Mouse (Mus musculus) midbrain, embryonic 11.5 days (tissue): ENCODE data around the gene Wdr4. TPM values are rescaled to one million over a fixed set of nuclear protein-coding genes. Genes with fewer than 3 reads are reported as not detected.

ENCODE experiments used
- ATAC-seq: fragments of 200-750 bp; cut with Nextera tagmentation; 2 replicates; pipeline ENCODE4 v1.8.0; 2017; ENCODE audit warnings: moderate TSS enrichment, moderate library complexity; ENCODE audit not compliant: low FRiP score
- DNase-seq: peaks from one replicate; pipeline ENCODE4 v3.0.0; 2015; ENCODE audit warnings: low spot score; ENCODE audit errors: missing footprints
- H3K27ac ChIP-seq: fragments of 300-500 bp; sonication (generic); 2 replicates; pipeline ENCODE4 v1.5.1; 2014; ENCODE audit warnings: low read depth, low read length
- H3K27me3 ChIP-seq: fragments of 300-500 bp; sonication (generic); 2 replicates; pipeline ENCODE4 v1.6.1; 2014; ENCODE audit warnings: mild to moderate bottlenecking, low read length, moderate library complexity, mixed read lengths; ENCODE audit not compliant: control insufficient read depth, insufficient read depth
- H3K36me3 ChIP-seq: fragments of 300-500 bp; sonication (generic); 2 replicates; pipeline ENCODE4 v1.6.1; 2014; ENCODE audit warnings: mild to moderate bottlenecking, low read length, moderate library complexity, mixed read lengths; ENCODE audit not compliant: control insufficient read depth, insufficient read depth
- H3K4me1 ChIP-seq: fragments of 300-500 bp; sonication (generic); 2 replicates; pipeline ENCODE4 v1.6.1; 2014; ENCODE audit warnings: low read length; ENCODE audit not compliant: control insufficient read depth, insufficient read depth
- H3K4me2 ChIP-seq: fragments of 300-500 bp; sonication (generic); 2 replicates; pipeline ENCODE4 v1.6.1; 2014; ENCODE audit warnings: mild to moderate bottlenecking, moderate library complexity
- H3K4me3 ChIP-seq: fragments of 300-500 bp; sonication (generic); 2 replicates; pipeline ENCODE4 v1.5.1; 2014; ENCODE audit warnings: low read depth, low read length
- H3K9ac ChIP-seq: fragments of 300-500 bp; sonication (generic); 2 replicates; pipeline ENCODE4 v1.6.1; 2014; ENCODE audit warnings: low read length
- H3K9me3 ChIP-seq: fragments of 300-500 bp; sonication (generic); 2 replicates; pipeline ENCODE4 v1.6.1; 2016; ENCODE audit warnings: low read length; ENCODE audit not compliant: control insufficient read depth
- WGBS: fragments of 180-500 bp; shearing (Covaris S2); extraction: QIAGEN DNeasy Blood & Tissue Kit; methylation state at CpG from one replicate; pipeline ENCODE4 v1.1.7; 2014; 5-methylcytosine and 5-hydroxymethylcytosine counted together
- polyA plus RNA-seq: library from polyadenylated mRNA; unstranded; fragments of >200 nt; fragmentation: Nextera tagmentation; extraction: Ambion mirVana; gene quantifications from 2 replicates; pipeline ENCODE4 v1.2.1, GENCODE M21; 2014

Wdr4 gene
- polyA plus RNA-seq, 1 experiment from 2014 or later, result 39.4 TPM

- Histone ChIP-seq H3K4me1 (peaks cover 9% of the 10 kb centered on the region), H3K9me3 (no peaks in the 10 kb centered on the region), H3K4me2 (no peak overlapping the region), H3K4me3 (no peak overlapping the region), H3K27me3 (no peaks in the 10 kb centered on the region), H3K36me3 (no peaks in the 10 kb centered on the region), H3K9ac (no peak overlapping the region), H3K27ac (no peak overlapping the region)
- WGBS, result 85% methylated on average over 6 of the region's 6 CpGs
- ATAC-seq, result no peak
- no peak for DNase-seq
Observed at GRCm38 (mm10) chr17:31521948-31522347, 2.2 kb upstream of the Wdr4 start.

GRCm38 (mm10) chr17:31520895-31521294 lies 1.1 kb upstream of the Wdr4 start:
- Histone ChIP-seq H3K27ac (no peak overlapping the region), H3K36me3 (no peaks in the 10 kb centered on the region), H3K4me3 (peak overlapping the region; percentile 75), H3K9ac (no peak overlapping the region), H3K4me2 (peak overlapping the region; percentile 87), H3K27me3 (no peaks in the 10 kb centered on the region), H3K9me3 (no peaks in the 10 kb centered on the region), H3K4me1 (peaks cover 9% of the 10 kb centered on the region)
- DNase-seq, result no peak
- WGBS, result 19% methylated on average over 3 of the region's 3 CpGs
- ATAC-seq, result no peak

- no peak overlapping the region for H3K9ac ChIP-seq
- H3K27ac ChIP-seq, result no peak overlapping the region
- WGBS, result 4% methylated on average over 7 of the region's 7 CpGs
- ATAC-seq, result peak; percentile 67
- DNase-seq, result no peak
- no peaks in the 10 kb centered on the region for H3K27me3 ChIP-seq
- peaks cover 9% of the 10 kb centered on the region for H3K4me1 ChIP-seq
- peak overlapping the region; percentile 87 for H3K4me2 ChIP-seq
- H3K4me3 ChIP-seq, result peak overlapping the region; percentile 75
- H3K9me3 ChIP-seq, result no peaks in the 10 kb centered on the region
- no peaks in the 10 kb centered on the region for H3K36me3 ChIP-seq
Observed at GRCm38 (mm10) chr17:31519344-31519945, 335 bp downstream of the Wdr4 start.

- no peaks in the 10 kb centered on the region for H3K36me3 ChIP-seq
- DNase-seq (peak; percentile 79), ATAC-seq (no peak)
- 0 out of 2 replicates have a peak, but pooled peaks cover 5% of the 10 kb centered on the region for H3K4me1 ChIP-seq
- no peak overlapping the region for H3K9ac ChIP-seq
- no peaks in the 10 kb centered on the region for H3K9me3 ChIP-seq
- H3K4me2 ChIP-seq, result no peak overlapping the region
- H3K4me3 ChIP-seq, result no peak overlapping the region
- H3K27ac ChIP-seq, result no peak overlapping the region
- no peaks in the 10 kb centered on the region for H3K27me3 ChIP-seq
- 79% methylated on average over 1 of the region's 1 CpGs for WGBS
Observed at GRCm38 (mm10) chr17:31514696-31515095, 5.1 kb downstream of the Wdr4 start.

- Histone ChIP-seq H3K27me3 (no peaks in the 10 kb centered on the region), H3K4me2 (peak overlapping the region; percentile 54), H3K36me3 (peaks cover 3% of the 10 kb centered on the region; the same call in 1 of the 2 replicates), H3K27ac (no peak overlapping the region), H3K9me3 (no peaks in the 10 kb centered on the region), H3K9ac (peak overlapping the region; percentile 73), H3K4me1 (0 out of 2 replicates have a peak, but pooled peaks cover 3% of the 10 kb centered on the region), H3K4me3 (peak overlapping the region; percentile 75)
- peak; percentile 8; the same call in 1 of the 2 replicates for ATAC-seq
- WGBS, result 23% methylated on average over 6 of the region's 6 CpGs
- DNase-seq, result no peak
Observed at GRCm38 (mm10) chr17:31512593-31512992, 7.2 kb downstream of the Wdr4 start.

- ATAC-seq (peak; percentile 97), DNase-seq (peak; percentile 99)
- H3K36me3 ChIP-seq, result peaks cover 3% of the 10 kb centered on the region; the same call in 1 of the 2 replicates
- peak overlapping the region; percentile 49; the same call in 1 of the 2 replicates for H3K27ac ChIP-seq
- no peaks in the 10 kb centered on the region for H3K27me3 ChIP-seq
- peak overlapping the region; percentile 75 for H3K4me3 ChIP-seq
- H3K9me3 ChIP-seq, result no peaks in the 10 kb centered on the region
- under 1% methylated on average over 51 of the region's 56 CpGs for WGBS
- H3K9ac ChIP-seq, result peak overlapping the region; percentile 73
- H3K4me1 ChIP-seq, result 0 out of 2 replicates have a peak, but pooled peaks cover 3% of the 10 kb centered on the region
- peak overlapping the region; percentile 54 for H3K4me2 ChIP-seq
Observed at GRCm38 (mm10) chr17:31511792-31512495, 7.8 kb downstream of the Wdr4 start.

GRCm38 (mm10) chr17:31510944-31511343 lies 8.8 kb downstream of the Wdr4 start:
- no peak overlapping the region for H3K9ac ChIP-seq
- ATAC-seq (no peak), DNase-seq (no peak)
- H3K4me1 ChIP-seq, result 0 out of 2 replicates have a peak, but pooled peaks cover 3% of the 10 kb centered on the region
- peaks cover 3% of the 10 kb centered on the region; the same call in 1 of the 2 replicates for H3K36me3 ChIP-seq
- whole genome bisulfite sequencing, result 92% methylated on average over 6 of the region's 6 CpGs
- H3K27me3 ChIP-seq, result no peaks in the 10 kb centered on the region
- H3K9me3 ChIP-seq, result no peaks in the 10 kb centered on the region
- H3K4me2 ChIP-seq, result peak overlapping the region; percentile 54
- no peak overlapping the region for H3K27ac ChIP-seq
- peak overlapping the region; percentile 75; the same call in 1 of the 2 replicates for H3K4me3 ChIP-seq

GRCm38 (mm10) chr17:31506282-31506681 lies 13.5 kb downstream of the Wdr4 start:
- Histone ChIP-seq H3K27ac (no peak overlapping the region), H3K27me3 (no peaks in the 10 kb centered on the region), H3K9ac (no peak overlapping the region), H3K4me1 (no peaks in the 10 kb centered on the region), H3K4me3 (no peak overlapping the region), H3K9me3 (no peaks in the 10 kb centered on the region), H3K4me2 (no peak overlapping the region), H3K36me3 (peaks cover 8% of the 10 kb centered on the region; the same call in 1 of the 2 replicates)
- 90% methylated on average over 7 of the region's 7 CpGs for WGBS
- ATAC-seq (no peak), DNase-seq (peak; percentile 4)

GRCm38 (mm10) chr17:31505013-31505412 lies 14.8 kb downstream of the Wdr4 start:
- no peaks in the 10 kb centered on the region for H3K27me3 ChIP-seq
- no peak for ATAC-seq
- H3K36me3 ChIP-seq, result peaks cover 13% of the 10 kb centered on the region; the same call in 1 of the 2 replicates
- peak; percentile 57 for DNase-seq
- no peak overlapping the region for H3K27ac ChIP-seq
- WGBS, result 56% methylated on average over 5 of the region's 5 CpGs
- no peak overlapping the region; the same call in 1 of the 2 replicates for H3K9ac ChIP-seq
- no peaks in the 10 kb centered on the region for H3K9me3 ChIP-seq
- H3K4me1 ChIP-seq, result no peaks in the 10 kb centered on the region
- no peak overlapping the region for H3K4me2 ChIP-seq
- no peak overlapping the region for H3K4me3 ChIP-seq
